25 mouse cellular contexts compared by ENCODE assay signal in the genomic region with DNA sequence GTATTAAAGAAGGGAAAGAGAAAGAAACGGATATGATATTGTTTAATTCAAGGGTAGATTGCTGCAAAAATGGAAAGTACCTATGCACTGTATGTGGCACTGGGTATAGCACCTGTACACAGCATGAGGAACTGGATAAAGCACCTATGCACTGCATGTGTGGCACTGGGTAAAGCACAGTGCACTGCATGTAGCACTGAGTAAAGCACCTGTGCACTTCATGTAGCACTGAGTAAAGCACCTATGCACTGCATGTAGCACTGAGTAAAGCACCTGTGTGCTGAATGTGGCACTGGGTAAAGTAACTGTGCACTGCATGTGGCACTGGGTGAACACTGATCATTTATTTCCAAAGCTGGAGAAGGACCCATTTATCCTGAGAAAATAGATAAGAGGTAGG.
"Had no signal": no experiment of that assay in that cellular context is flagged by ENCODE, and none has a peak within 500 bp of the region (broad histone marks: within the 10 kb centered on the region; RNA-seq: fewer than 3 reads in every experiment).

No protein-coding gene starts in this region.

- H3K36me3 ChIP-seq: heart, embryonic 13.5 days; heart, embryonic 15.5 days; kidney, embryonic 15.5 days; limb, embryonic 13.5 days; limb, embryonic 15.5 days; liver, embryonic 12.5 days had no signal

- H3K4me1 ChIP-seq: heart, embryonic 13.5 days; heart, embryonic 15.5 days; kidney, embryonic 15.5 days; limb, embryonic 13.5 days; limb, embryonic 15.5 days; liver, embryonic 12.5 days had no signal

- H3K27ac ChIP-seq: heart, adult 2 months; heart, embryonic 13.5 days; heart, embryonic 15.5 days; hindbrain, embryonic 14.5 days; hindbrain, postnatal 0 days; kidney, embryonic 15.5 days; kidney, postnatal 0 days; limb, embryonic 13.5 days; limb, embryonic 15.5 days; liver, embryonic 12.5 days had no signal

- H3K4me3 ChIP-seq: heart, adult 2 months; heart, embryonic 13.5 days; heart, embryonic 15.5 days; kidney, embryonic 15.5 days; limb, embryonic 13.5 days; limb, embryonic 15.5 days; liver, embryonic 12.5 days had no signal

- H3K9ac ChIP-seq: heart, embryonic 13.5 days; heart, embryonic 15.5 days; hindbrain, embryonic 14.5 days; kidney, embryonic 15.5 days; limb, embryonic 13.5 days; limb, embryonic 15.5 days; liver, embryonic 12.5 days had no signal

- ATAC-seq: hindbrain, postnatal 0 days; intestine, embryonic 16.5 days; liver, embryonic 12.5 days had no signal

- H3K9me3 ChIP-seq: heart, embryonic 13.5 days; heart, embryonic 15.5 days; kidney, embryonic 15.5 days; limb, embryonic 13.5 days; limb, embryonic 15.5 days; liver, embryonic 12.5 days had no signal

- H3K27me3 ChIP-seq: heart, embryonic 13.5 days; heart, embryonic 15.5 days; kidney, embryonic 15.5 days; limb, embryonic 13.5 days; limb, embryonic 15.5 days; liver, embryonic 12.5 days had no signal

- DNase-seq: gastrocnemius, postnatal 14 days; gastrocnemius, postnatal 36 days; heart, adult 11 months; heart, adult 2 months; heart, postnatal 14 days; heart, postnatal 36 days; kidney, adult 11 months; kidney, adult 2 months; kidney, adult 9 months; kidney, postnatal 14 days; kidney, postnatal 36 days; layer of hippocampus, adult 9-11 months; layer of hippocampus, postnatal 36 days; left cerebral cortex, postnatal 4 days had no signal

- H3K4me2 ChIP-seq: heart, embryonic 11.5 days; heart, embryonic 13.5 days; heart, embryonic 15.5 days; hindbrain, embryonic 14.5 days; kidney, embryonic 15.5 days; limb, embryonic 13.5 days; limb, embryonic 15.5 days; liver, embryonic 12.5 days had no signal
